Mouse (Mus musculus): ENCODE measurements at regions not wholly inside any gene's neighbourhood (a gene's known extent, or its start where the extent isn't known, plus 50 kb on each side); places are given as distances from the start of the nearest gene placed in this dataset.

- DNase-seq (ENCODE audit: low read depth, low spot score) = no peak
These were observed 444.0 kb upstream of the Frg1 start for GRCm38 (mm10) chr8:41860918-41861317.

GRCm38 (mm10) chr8:41831713-41832112 is 414.8 kb upstream of the Frg1 start:
- no peak for DNase-seq (ENCODE audit: low read depth, low spot score)

GRCm38 (mm10) chr8:41830407-41830806 is 413.5 kb upstream of the Frg1 start:
- no peak for DNase-seq (ENCODE audit: low read depth, low spot score)

- peak; percentile 24 for DNase-seq (ENCODE audit: low read depth, low spot score)
These were observed 408.1 kb upstream of the Frg1 start for GRCm38 (mm10) chr8:41824928-41825327.

- DNase-seq (ENCODE audit: low read depth, low spot score) = no peak
These were observed 406.2 kb upstream of the Frg1 start for GRCm38 (mm10) chr8:41823041-41823440.

- DNase-seq (ENCODE audit: low read depth, low spot score) = no peak
These were observed 404.8 kb upstream of the Frg1 start for GRCm38 (mm10) chr8:41821676-41822075.

- DNase-seq (ENCODE audit: low read depth, low spot score) = no peak
These were observed 403.9 kb upstream of the Frg1 start for GRCm38 (mm10) chr8:41820605-41821395.

- no peak for DNase-seq (ENCODE audit: low read depth, low spot score)
These were observed 401.7 kb upstream of the Frg1 start for GRCm38 (mm10) chr8:41818577-41818976.

GRCm38 (mm10) chr8:41818079-41818478 is 401.2 kb upstream of the Frg1 start:
- DNase-seq (ENCODE audit: low read depth, low spot score) = no peak

GRCm38 (mm10) chr8:41815272-41815671 is 398.4 kb upstream of the Frg1 start:
- DNase-seq (ENCODE audit: low read depth, low spot score) = no peak

- no peak for DNase-seq (ENCODE audit: low read depth, low spot score)
These were observed 378.8 kb upstream of the Frg1 start for GRCm38 (mm10) chr8:41795625-41796024.

GRCm38 (mm10) chr8:41786952-41787861 is 370.3 kb upstream of the Frg1 start:
- DNase-seq (ENCODE audit: low read depth, low spot score) = no peak

GRCm38 (mm10) chr8:41785977-41786376 is 369.1 kb upstream of the Frg1 start:
- DNase-seq (ENCODE audit: low read depth, low spot score) = no peak

GRCm38 (mm10) chr8:41782837-41783236 is 366.0 kb upstream of the Frg1 start:
- no peak for DNase-seq (ENCODE audit: low read depth, low spot score)

- DNase-seq (ENCODE audit: low read depth, low spot score) = no peak
These were observed 362.6 kb upstream of the Frg1 start for GRCm38 (mm10) chr8:41779459-41779858.

GRCm38 (mm10) chr8:41771729-41772128 is 354.9 kb upstream of the Frg1 start:
- no peak for DNase-seq (ENCODE audit: low read depth, low spot score)

GRCm38 (mm10) chr8:41753481-41753880 is 336.6 kb upstream of the Frg1 start:
- DNase-seq (ENCODE audit: low read depth, low spot score) = no peak

- no peak for DNase-seq (ENCODE audit: low read depth, low spot score)
These were observed 335.8 kb upstream of the Frg1 start for GRCm38 (mm10) chr8:41752641-41753040.

- no peak for DNase-seq (ENCODE audit: low read depth, low spot score)
These were observed 330.1 kb upstream of the Frg1 start for GRCm38 (mm10) chr8:41747024-41747423.

- DNase-seq (ENCODE audit: low read depth, low spot score) = no peak
These were observed 326.2 kb upstream of the Frg1 start for GRCm38 (mm10) chr8:41742796-41743670.

GRCm38 (mm10) chr8:41717002-41717401 is 300.1 kb upstream of the Frg1 start:
- no peak for DNase-seq (ENCODE audit: low read depth, low spot score)

All from WW6 (cell line).